Mouse (Mus musculus) ES-Bruce4 (cell line): ENCODE data around the gene Numbl.

Experiments used
- CTCF ChIP-seq: IDR thresholded peaks from one replicate; pipeline ENCODE4 v1.8.1; 2011; ENCODE audit warnings: low read depth, low read length
- POLR2A ChIP-seq: IDR thresholded peaks from one replicate; pipeline ENCODE4 v1.8.1; 2011; ENCODE audit warnings: low read length; ENCODE audit not compliant: insufficient read depth

- TF ChIP-seq POLR2A (no peak), CTCF (no peak)
Measured at GRCm38 (mm10) chr7:27315958-27316357, 57.7 kb downstream of the Numbl start.
